Mouse (Mus musculus) hindbrain, postnatal 0 days (tissue): ENCODE data around the gene Acap2. TPM values are rescaled to one million over a fixed set of nuclear protein-coding genes. Genes with fewer than 3 reads are reported as not detected.

Source experiments
- ATAC-seq: fragments of 200-750 bp; cut with Nextera tagmentation; 2 replicates; pipeline ENCODE4 v1.8.0; 2017; ENCODE audit warnings: mild to moderate bottlenecking, moderate TSS enrichment, moderate library complexity
- DNase-seq: peaks from one replicate; pipeline ENCODE4 v3.0.0-alpha.2; 2015; ENCODE audit warnings: low spot score
- H3K27ac ChIP-seq: fragments of 300-500 bp; sonication (generic); 2 replicates; pipeline ENCODE4 v1.5.1; 2014; ENCODE audit warnings: mild to moderate bottlenecking
- H3K27me3 ChIP-seq: fragments of 300-500 bp; sonication (generic); 2 replicates; pipeline ENCODE4 v1.6.1; 2014; ENCODE audit warnings: low read length, mixed read lengths; ENCODE audit not compliant: insufficient read depth
- H3K36me3 ChIP-seq: fragments of 300-500 bp; sonication (generic); 2 replicates; pipeline ENCODE4 v1.6.1; 2014; ENCODE audit warnings: low read length, mixed read lengths; ENCODE audit not compliant: insufficient read depth
- H3K4me1 ChIP-seq: fragments of 300-500 bp; sonication (generic); 2 replicates; pipeline ENCODE4 v1.6.1; 2014; ENCODE audit warnings: antibody characterized with exemption, low read length, mixed read lengths; ENCODE audit not compliant: insufficient read depth
- H3K4me2 ChIP-seq: fragments of 300-500 bp; sonication (generic); 2 replicates; pipeline ENCODE4 v1.6.1; 2014; ENCODE audit warnings: low read depth, mild to moderate bottlenecking, low read length, moderate library complexity, mixed read lengths
- H3K4me3 ChIP-seq: fragments of 300-500 bp; sonication (generic); 2 replicates; pipeline ENCODE4 v1.5.1; 2014; ENCODE audit warnings: low read length
- H3K9ac ChIP-seq: fragments of 300-500 bp; sonication (generic); replicated peaks from 2 replicates; pipeline ENCODE4 v1.6.1; 2014; ENCODE audit warnings: mild to moderate bottlenecking, low read length, moderate library complexity, mixed read lengths
- H3K9me3 ChIP-seq: fragments of 300-500 bp; sonication (generic); 2 replicates; pipeline ENCODE4 v1.6.1; 2016; ENCODE audit warnings: low read length, mixed read lengths
- CTCF ChIP-seq: IDR thresholded peaks from 2 replicates; pipeline ENCODE4 v1.5.1; 2016; ENCODE audit warnings: antibody characterized with exemption, control low read depth, low read depth
- WGBS: fragments of 180-500 bp; shearing (Covaris S2); extraction: QIAGEN DNeasy Blood & Tissue Kit; methylation state at CpG from one replicate; pipeline ENCODE4 v1.1.7; 2014; 5-methylcytosine and 5-hydroxymethylcytosine counted together
- polyA plus RNA-seq: library from polyadenylated mRNA; unstranded; fragments of >200 nt; fragmentation: Nextera tagmentation; extraction: Ambion mirVana; gene quantifications from 2 replicates; pipeline ENCODE4 v1.2.1, GENCODE M21; 2015
- total RNA-seq: library from RNA; depleted of rRNA; stranded (reverse); fragments of >200 nt; gene quantifications from 2 replicates; pipeline ENCODE4 v1.2.3, GENCODE M21; 2014

The Acap2 gene
- total and polyA plus RNA-seq, 2 experiments from 2014 or later: 12.3 to 22.3 TPM

DNA sequence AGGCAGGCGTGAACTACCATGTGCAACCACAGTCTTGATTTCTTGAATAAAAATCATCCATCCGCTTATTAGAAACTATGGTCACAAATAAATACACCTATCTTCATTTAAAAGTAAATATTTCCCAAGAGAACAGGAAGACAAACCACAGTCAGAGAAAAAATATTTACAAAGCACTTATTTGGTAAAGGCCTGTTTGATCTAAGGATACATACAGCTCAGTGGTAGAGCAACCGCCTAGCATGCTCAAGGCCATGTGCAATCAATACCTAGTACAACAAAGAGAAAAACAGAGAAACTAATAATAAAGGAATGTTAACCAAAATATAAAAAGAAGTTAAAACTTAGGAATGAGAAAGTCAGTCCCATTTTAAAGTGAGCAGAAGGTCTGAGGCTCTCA, 28.8 kb downstream of the Acap2 start:
- H3K9ac ChIP-seq: no peak overlapping the region
- H3K36me3 ChIP-seq: no peaks in the 10 kb centered on the region
- H3K27ac ChIP-seq: no peak overlapping the region
- 0 out of 2 replicates have a peak, but pooled peaks cover 3% of the 10 kb centered on the region for H3K4me1 ChIP-seq
- no peak overlapping the region for H3K4me3 ChIP-seq
- no peak for TF ChIP-seq CTCF
- DNase-seq: no peak
- WGBS: 96% methylated on average over 3 of the region's 3 CpGs
- no peak for ATAC-seq
- H3K9me3 ChIP-seq: no peaks in the 10 kb centered on the region
- H3K27me3 ChIP-seq: no peaks in the 10 kb centered on the region
- H3K4me2 ChIP-seq: no peak overlapping the region

GRCm38 (mm10) chr16:31171418-31171817, 29.6 kb downstream of the Acap2 start:
- TF ChIP-seq CTCF: no peak
- H3K27ac ChIP-seq: no peak overlapping the region
- DNase-seq (no peak), ATAC-seq (no peak)
- no peak overlapping the region for H3K4me2 ChIP-seq
- no peaks in the 10 kb centered on the region for H3K36me3 ChIP-seq
- H3K4me1 ChIP-seq: 0 out of 2 replicates have a peak, but pooled peaks cover 3% of the 10 kb centered on the region
- H3K9ac ChIP-seq: no peak overlapping the region
- no peaks in the 10 kb centered on the region for H3K27me3 ChIP-seq
- no peak overlapping the region for H3K4me3 ChIP-seq
- no peaks in the 10 kb centered on the region for H3K9me3 ChIP-seq

DNA sequence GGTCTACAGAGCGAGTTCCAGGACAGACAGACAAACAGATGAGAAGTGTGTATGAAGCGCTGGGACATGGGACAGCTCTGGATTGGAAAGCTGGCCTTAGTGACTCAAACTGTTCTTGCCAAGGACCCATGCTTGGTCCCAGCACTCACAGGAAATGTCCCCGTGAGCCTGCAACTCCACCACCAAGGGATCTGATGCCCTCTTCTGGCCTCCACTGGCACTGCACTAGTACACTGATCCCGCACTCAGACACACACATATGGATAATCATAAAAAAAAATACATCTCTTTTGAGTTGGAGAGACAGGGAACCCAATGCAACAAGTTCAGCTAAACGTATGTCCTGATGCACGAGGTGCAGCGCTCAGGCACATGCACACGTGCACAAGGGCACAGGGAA, 30.7 kb downstream of the Acap2 start:
- no peak for ATAC-seq
- no peak for DNase-seq
- Histone ChIP-seq H3K4me1 (0 out of 2 replicates have a peak, but pooled peaks cover 3% of the 10 kb centered on the region), H3K4me2 (no peak overlapping the region), H3K4me3 (no peak overlapping the region), H3K9ac (no peak overlapping the region), H3K27ac (no peak overlapping the region), H3K9me3 (no peaks in the 10 kb centered on the region), H3K36me3 (no peaks in the 10 kb centered on the region), H3K27me3 (no peaks in the 10 kb centered on the region)
- TF ChIP-seq CTCF: no peak
- WGBS: 94% methylated on average over 8 of the region's 8 CpGs

DNA sequence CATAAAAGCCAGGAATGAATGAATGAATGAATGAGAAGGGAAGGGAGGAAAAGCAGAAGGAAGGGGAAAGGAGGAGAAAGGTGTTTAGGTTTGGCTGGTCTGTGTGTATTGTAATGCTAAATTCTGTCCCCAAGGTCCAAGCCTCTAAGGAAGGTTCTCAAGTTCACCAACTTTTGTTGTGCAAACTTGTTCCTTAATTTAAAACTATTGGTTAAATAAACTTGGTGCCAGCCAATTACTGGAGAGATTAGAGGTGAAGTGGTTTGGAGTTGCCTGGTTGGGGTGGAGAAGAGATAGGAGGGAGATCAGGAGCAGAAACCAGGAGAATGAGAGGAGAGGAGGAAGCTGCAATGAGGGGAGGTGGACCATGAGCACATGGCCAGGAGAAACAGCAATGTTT, 31.4 kb downstream of the Acap2 start:
- H3K9me3 ChIP-seq: no peaks in the 10 kb centered on the region
- H3K27me3 ChIP-seq: no peaks in the 10 kb centered on the region
- H3K36me3 ChIP-seq: no peaks in the 10 kb centered on the region
- no peak for TF ChIP-seq CTCF
- 0 out of 2 replicates have a peak, but pooled peaks cover 3% of the 10 kb centered on the region for H3K4me1 ChIP-seq
- H3K27ac ChIP-seq: no peak overlapping the region
- H3K4me2 ChIP-seq: no peak overlapping the region
- no peak overlapping the region for H3K4me3 ChIP-seq
- no peak for DNase-seq
- no peak for ATAC-seq
- no peak overlapping the region for H3K9ac ChIP-seq

- Histone ChIP-seq H3K36me3 (no peaks in the 10 kb centered on the region), H3K9me3 (no peaks in the 10 kb centered on the region), H3K27me3 (no peaks in the 10 kb centered on the region), H3K4me2 (no peak overlapping the region), H3K4me1 (0 out of 2 replicates have a peak, but pooled peaks cover 3% of the 10 kb centered on the region), H3K27ac (no peak overlapping the region), H3K9ac (no peak overlapping the region), H3K4me3 (no peak overlapping the region)
- DNase-seq (no peak), ATAC-seq (no peak)
- 63% methylated on average over 7 of the region's 7 CpGs for WGBS
- TF ChIP-seq CTCF: no peak
These were observed 33.1 kb downstream of the Acap2 start for GRCm38 (mm10) chr16:31167934-31168333.

GRCm38 (mm10) chr16:31167017-31167887, 33.8 kb downstream of the Acap2 start:
- WGBS: 33% methylated on average over 10 of the region's 10 CpGs
- H3K4me3 ChIP-seq: no peak overlapping the region
- H3K27ac ChIP-seq: no peak overlapping the region
- H3K4me1 ChIP-seq: 0 out of 2 replicates have a peak, but pooled peaks cover 3% of the 10 kb centered on the region
- H3K4me2 ChIP-seq: no peak overlapping the region
- no peaks in the 10 kb centered on the region for H3K36me3 ChIP-seq
- DNase-seq: no peak
- no peaks in the 10 kb centered on the region for H3K9me3 ChIP-seq
- TF ChIP-seq CTCF: no peak
- no peaks in the 10 kb centered on the region for H3K27me3 ChIP-seq
- H3K9ac ChIP-seq: no peak overlapping the region
- ATAC-seq: no peak

DNA sequence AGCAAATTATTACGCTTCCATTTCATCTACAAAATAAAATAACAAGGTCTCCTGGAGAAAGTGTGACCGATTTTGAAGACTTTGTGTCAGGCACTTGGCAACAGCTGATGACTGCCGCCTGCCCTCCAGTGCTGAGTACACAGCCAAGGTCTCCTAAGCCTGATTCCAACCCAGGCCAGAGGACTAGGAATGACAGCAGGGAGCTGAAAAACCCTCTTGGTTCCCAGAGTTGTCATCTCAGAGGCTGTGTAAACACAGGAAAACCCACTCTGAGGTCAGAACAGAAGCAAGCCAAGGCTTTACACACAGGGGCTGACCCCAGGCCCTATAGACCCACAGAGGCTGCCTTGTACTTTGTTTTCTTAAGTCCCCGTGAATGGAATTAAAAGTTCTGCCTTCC, 35.1 kb downstream of the Acap2 start:
- DNase-seq: peak; percentile 14

More for the DNA sequence above, 35.1 kb downstream of the Acap2 start:
- ATAC-seq: no peak
- Histone ChIP-seq H3K27ac (0 out of 2 replicates have a peak overlapping the region, but pooled peaks have one; percentile 3), H3K27me3 (no peaks in the 10 kb centered on the region), H3K9ac (no peak overlapping the region), H3K36me3 (no peaks in the 10 kb centered on the region), H3K4me2 (no peak overlapping the region), H3K4me3 (no peak overlapping the region), H3K9me3 (no peaks in the 10 kb centered on the region), H3K4me1 (0 out of 2 replicates have a peak, but pooled peaks cover 3% of the 10 kb centered on the region)
- WGBS: 36% methylated on average over 4 of the region's 4 CpGs
- no peak for TF ChIP-seq CTCF
